Mouse (Mus musculus): ENCODE results near the gene Crtac1. TPM values are rescaled to one million over a fixed set of nuclear protein-coding genes. Genes with fewer than 3 reads are reported as not detected.
A peak's percentile ranks its signal among the peaks of the same experiment; 100 is the strongest.

Gene Crtac1
- total RNA-seq, 2 experiments from 2014 or later = 62.9 to 72.8 TPM

DNA sequence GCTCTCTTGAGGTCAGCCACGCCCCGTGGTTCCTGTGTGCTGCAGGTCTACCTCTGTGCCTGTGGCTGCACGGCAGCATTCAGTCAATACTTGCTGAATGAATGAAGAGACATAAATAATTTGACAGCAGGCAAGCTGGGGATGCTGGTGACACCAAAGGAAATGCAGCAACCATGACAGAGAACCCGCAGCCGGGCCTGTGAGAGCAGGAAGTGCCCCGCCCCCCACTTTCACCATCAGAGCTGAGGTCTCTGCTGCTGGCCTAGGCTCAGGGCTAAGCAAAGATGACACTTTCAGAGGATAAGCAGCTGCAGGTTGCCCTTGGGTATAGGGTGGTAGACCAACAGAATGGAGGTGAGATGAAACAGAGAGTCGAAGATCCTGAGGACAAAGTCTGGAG lies 125.4 kb downstream of the Crtac1 start:
- TF ChIP-seq CTCF (IDR thresholded peaks at IDR 0.05) = no peak
- intact Hi-C loops (cut with DNase I) = no loop called here
- H3K27ac ChIP-seq = no peak overlapping the region
- no peak for DNase-seq (ENCODE audit: extremely low spot score in 1 of 2, low spot score in 2 of 2)
- no peak overlapping the region for H3K4me3 ChIP-seq

DNA sequence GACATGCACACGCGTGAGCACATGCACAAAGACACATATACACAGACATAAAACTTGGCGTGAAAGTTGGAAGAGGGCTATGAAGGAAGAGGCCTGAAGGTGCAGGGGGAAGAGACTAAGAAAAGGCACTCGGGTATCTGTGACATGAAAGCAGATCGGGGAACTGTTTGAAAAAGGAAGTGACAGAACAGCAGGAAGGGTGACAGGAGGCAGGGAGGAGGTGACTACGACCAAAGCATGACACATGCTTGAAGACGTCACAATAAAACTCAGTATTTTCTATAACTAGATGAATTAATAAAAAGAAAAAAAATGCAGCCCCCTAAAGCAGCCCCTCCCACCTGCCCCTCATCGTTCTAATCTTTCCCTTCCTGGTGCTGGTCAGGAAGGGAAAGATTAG lies 125.8 kb downstream of the Crtac1 start:
- no peak for TF ChIP-seq CTCF (IDR thresholded peaks at IDR 0.05)
- no peak overlapping the region for H3K4me3 ChIP-seq
- intact Hi-C loops (cut with DNase I) = no loop called here
- no peak overlapping the region for H3K27ac ChIP-seq
- DNase-seq (ENCODE audit: extremely low spot score in 1 of 2, low spot score in 2 of 2) = no peak

DNA sequence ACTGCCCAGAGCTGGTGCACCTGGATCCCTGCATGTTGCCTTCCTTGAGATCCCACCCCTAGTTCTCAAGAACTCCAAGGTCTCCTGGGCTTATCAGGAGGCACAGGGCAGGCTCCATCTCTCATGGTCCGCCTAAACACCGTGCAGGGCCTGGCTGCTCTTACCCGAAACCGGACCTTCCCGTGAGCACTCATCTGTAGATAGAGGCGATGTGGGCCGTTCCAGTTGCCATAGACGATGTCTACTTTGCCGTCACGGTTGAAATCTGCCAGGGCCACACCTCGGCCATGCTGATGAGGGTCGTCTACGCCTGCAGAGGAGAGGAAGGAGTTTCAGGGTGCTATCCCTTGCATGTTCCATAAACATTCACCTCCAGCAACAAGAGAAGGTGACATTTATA lies 127.1 kb downstream of the Crtac1 start:
- Histone ChIP-seq H3K4me3 (no peak overlapping the region), H3K27ac (no peak overlapping the region)
- no peak for DNase-seq (ENCODE audit: extremely low spot score in 1 of 2, low spot score in 2 of 2)
- intact Hi-C loops (cut with DNase I) = no loop called here
- TF ChIP-seq CTCF (IDR thresholded peaks at IDR 0.05) = no peak

DNA sequence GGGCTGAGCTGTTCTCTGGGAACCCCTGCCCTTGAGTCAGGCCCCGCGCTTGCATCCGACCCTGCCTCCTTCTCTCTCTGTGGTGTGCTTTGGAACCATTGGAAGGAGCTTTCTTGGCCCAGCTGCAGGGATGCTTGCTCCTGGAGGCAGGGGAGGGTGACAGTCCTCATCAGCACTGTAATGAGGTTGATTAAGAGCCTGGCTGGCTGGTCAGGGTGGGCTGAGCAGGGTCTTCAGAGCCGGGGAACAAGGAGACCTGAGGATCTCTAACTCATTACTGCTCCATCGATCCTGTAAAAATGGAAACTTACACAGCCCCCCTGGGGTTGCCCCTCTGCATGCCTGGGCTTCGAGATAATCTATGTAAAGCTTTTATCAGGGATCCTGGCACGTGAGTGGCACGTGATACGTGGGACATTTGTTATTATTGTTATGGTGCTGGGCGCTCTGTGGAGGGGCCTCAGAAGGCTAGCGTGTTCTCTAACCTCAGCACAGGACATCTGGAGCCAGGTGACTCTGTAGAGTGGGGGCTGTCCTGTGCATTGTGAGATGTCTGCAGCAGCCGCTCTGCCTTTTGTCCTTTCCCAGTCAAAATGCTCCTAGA lies 128.3 kb downstream of the Crtac1 start:
- TF ChIP-seq CTCF (IDR thresholded peaks at IDR 0.05) = no peak
- H3K27ac ChIP-seq = no peak overlapping the region
- intact Hi-C loops (cut with DNase I) = no loop called here
- no peak overlapping the region for H3K4me3 ChIP-seq
- no peak for DNase-seq (ENCODE audit: extremely low spot score in 1 of 2, low spot score in 2 of 2)

DNA sequence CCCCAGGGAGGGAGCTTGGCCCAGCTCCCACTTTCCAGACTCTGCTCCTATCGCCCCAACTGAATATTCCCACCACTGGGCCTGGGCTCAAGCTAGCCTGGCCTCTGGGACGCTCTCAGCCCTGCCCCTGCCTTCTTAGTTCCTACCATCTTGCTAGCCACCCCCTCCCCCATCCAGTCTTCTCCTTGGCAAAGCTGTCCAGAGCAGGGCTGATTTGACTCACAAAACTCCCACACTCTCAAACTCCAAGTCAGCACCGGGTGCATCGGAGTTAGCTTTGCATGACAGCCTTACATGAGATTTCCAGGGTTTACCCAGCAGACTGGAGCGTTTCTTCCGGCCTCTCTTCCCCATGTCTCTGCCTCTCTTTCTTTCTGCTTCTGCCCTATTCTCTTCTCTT lies 138.4 kb downstream of the Crtac1 start:
- Histone ChIP-seq H3K27ac (0 out of 2 replicates have a peak overlapping the region, but pooled peaks have one; percentile 13), H3K4me3 (no peak overlapping the region)
- TF ChIP-seq CTCF (IDR thresholded peaks at IDR 0.05) = no peak
- DNase-seq (ENCODE audit: extremely low spot score in 1 of 2, low spot score in 2 of 2) = no peak
- intact Hi-C loops (cut with DNase I) = no loop called here

DNA sequence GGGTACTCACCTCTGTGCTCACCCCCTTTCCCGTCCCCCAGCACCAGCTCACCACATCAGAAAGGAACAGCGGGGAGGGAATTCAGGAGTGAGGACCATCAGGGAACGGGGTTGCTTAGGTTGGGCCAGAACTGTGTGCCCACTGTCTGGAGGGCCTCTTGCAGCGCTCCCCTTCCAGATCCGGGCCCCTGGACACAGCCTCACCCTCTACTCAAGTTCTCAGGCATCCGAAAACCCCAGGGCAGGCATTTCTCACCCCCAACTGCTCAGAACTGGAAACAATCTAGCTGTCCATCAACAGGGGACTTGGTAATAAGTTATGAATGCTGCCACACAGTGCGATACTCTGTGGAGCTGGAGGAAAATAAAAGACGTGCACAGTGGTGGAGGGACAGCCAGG lies 139.5 kb downstream of the Crtac1 start:
- Histone ChIP-seq H3K27ac (peak overlapping the region; percentile 71; the same call in 1 of the 2 replicates), H3K4me3 (no peak overlapping the region)
- no peak for DNase-seq (ENCODE audit: extremely low spot score in 1 of 2, low spot score in 2 of 2)
- intact Hi-C loops (cut with DNase I) = no loop called here
- no peak for TF ChIP-seq CTCF (IDR thresholded peaks at IDR 0.05)

DNA sequence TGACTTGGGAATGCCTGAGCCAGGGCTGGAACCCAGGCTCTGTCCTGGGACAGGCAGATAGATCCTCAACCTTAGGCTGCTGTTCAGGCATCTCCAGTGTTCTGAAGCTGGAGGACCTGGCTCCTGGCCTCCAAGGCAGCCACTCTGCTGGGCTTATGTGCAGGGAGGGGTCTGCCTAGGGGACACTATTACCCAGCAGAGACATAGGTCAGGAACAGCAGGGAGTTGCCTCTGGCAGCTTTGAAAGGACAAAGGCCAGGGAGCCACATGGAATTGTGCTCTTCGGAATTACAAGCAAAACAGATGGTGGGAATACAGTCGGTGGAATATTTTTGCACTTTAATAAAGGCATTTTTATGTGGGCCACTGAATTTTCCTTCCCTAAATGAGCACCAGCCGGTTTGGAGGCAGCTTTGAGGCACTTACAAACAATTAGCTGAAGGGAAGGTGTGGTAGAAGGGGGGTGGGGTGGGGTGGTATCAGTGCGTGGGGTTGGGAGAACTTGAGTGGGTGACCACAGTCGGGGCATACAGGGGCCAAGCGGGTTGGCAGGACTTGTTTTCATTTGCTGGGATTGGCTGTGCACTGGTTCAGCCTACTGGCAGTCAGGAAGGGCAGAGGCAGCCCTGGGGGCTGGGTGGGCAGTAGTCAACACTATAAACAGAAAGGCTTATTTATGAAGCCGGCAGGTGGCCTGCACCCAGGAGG lies 140.5 kb downstream of the Crtac1 start:
- no peak for DNase-seq (ENCODE audit: extremely low spot score in 1 of 2, low spot score in 2 of 2)
- TF ChIP-seq CTCF (IDR thresholded peaks at IDR 0.05) = no peak
- intact Hi-C loops (cut with DNase I) = loop anchor here (2.0 kb wide), 1 partner anchor 34 kb away; no protein-coding TSS in a partner anchor
- Histone ChIP-seq H3K4me3 (no peak overlapping the region), H3K27ac (peak overlapping the region; percentile 73)

DNA sequence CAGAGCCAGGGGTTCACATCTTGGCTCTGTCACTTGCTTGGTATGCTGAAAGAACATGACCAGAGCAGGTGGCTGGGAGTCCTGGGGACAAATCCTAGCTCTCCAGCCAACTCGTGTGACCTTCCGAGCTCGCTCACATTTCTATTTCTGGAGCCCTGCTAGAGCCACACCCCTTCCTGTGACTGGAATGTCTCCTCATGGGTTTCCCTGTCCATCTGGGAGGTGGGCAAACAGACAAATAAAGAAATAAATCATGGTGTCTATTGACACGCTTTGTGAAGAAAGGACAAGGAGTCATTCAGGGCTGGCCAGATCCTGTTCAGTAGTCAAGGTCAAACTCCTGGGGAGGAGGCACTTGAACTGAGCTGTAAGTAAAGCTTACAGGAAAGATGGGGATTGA lies 143.2 kb downstream of the Crtac1 start:
- H3K27ac ChIP-seq = no peak overlapping the region
- TF ChIP-seq CTCF (IDR thresholded peaks at IDR 0.05) = no peak
- DNase-seq (ENCODE audit: extremely low spot score in 1 of 2, low spot score in 2 of 2) = no peak
- no peak overlapping the region for H3K4me3 ChIP-seq
- intact Hi-C loops (cut with DNase I) = no loop called here

DNA sequence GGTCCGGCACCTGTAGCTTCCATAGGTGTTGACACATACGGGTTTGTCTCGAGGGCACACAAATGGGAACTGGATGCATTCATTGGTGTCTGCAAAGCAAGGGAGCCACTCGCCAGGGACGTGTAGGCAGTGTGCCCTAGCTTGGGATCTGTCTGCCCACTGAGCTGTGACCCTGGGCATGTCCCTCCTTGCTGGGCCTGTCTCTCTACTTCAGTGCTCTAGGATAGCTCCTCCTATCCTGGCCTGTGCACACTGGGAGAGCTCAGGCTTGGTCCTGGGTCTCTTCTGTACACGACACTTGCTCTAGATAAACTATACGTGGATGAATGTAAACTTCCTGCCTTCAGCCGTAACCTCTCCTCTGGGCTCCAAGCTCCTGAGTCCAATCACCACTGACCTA lies 147.4 kb downstream of the Crtac1 start:
- TF ChIP-seq CTCF (IDR thresholded peaks at IDR 0.05) = no peak
- no peak for DNase-seq (ENCODE audit: extremely low spot score in 1 of 2, low spot score in 2 of 2)
- Histone ChIP-seq H3K27ac (no peak overlapping the region), H3K4me3 (no peak overlapping the region)
- intact Hi-C loops (cut with DNase I) = no loop called here

DNA sequence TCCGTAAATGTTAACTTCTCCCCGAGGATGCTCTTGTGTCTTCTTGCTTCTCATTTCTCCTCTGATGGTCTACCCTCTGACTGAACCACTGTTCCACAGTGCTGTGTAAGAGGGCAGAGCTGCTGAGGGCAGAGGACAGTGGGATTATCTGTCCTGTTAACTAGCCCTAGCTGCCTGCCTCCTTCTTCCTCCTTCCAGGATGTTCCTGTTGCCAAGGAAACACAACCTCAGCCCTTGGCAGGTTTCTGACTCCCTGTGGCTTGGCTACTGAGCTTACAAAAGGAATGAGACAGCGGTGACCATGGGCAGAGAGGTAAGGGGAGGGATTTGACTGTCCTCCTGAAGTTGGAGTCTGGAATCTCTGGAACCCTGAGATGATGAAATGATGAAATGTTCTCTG lies 152.0 kb downstream of the Crtac1 start:
- TF ChIP-seq CTCF (IDR thresholded peaks at IDR 0.05) = no peak
- DNase-seq (ENCODE audit: extremely low spot score in 1 of 2, low spot score in 2 of 2) = no peak
- intact Hi-C loops (cut with DNase I) = no loop called here
- H3K27ac ChIP-seq = no peak overlapping the region
- no peak overlapping the region for H3K4me3 ChIP-seq

DNA sequence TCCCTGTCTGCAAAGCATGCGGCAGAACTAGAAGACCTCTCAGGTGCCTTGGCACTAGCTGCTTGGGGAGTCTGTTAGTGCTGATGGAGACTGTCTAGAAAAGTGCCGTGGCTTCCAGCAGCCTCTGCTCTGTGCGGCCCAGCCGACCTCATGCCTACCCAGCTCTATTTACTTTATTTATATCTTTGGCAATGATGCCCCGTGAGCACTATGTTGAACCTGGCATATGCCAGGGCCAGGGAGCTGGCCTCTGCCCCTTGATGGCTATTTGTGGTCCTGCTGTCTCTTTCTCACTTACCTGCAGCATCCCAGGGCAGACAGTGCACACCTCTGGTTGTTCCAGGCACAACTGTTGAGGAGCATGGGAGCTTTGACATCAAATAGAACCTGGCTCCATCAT lies 153.1 kb downstream of the Crtac1 start:
- no peak overlapping the region for H3K27ac ChIP-seq
- no peak for DNase-seq (ENCODE audit: extremely low spot score in 1 of 2, low spot score in 2 of 2)
- no peak for TF ChIP-seq CTCF (IDR thresholded peaks at IDR 0.05)
- no peak overlapping the region for H3K4me3 ChIP-seq
- intact Hi-C loops (cut with DNase I) = no loop called here

DNA sequence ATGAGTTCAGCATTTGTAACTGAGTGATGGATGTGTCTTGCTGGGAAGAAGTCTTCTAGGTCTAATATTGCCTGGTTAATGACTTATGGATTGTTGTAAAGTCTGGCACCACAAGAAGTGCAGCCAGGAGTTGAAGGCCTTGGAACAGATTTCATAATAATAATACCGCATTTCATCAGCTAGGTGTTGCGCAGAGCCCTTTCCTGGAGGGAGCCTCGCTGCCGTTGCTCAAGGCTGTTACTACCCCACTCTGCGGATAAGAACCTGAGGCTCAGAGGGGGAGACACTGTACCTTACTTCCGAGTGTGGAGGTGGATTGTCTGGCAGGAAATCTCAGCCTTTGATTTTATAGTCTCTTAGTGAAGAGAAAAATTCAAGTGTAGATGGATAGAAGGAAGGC lies 154.3 kb downstream of the Crtac1 start:
- intact Hi-C loops (cut with DNase I) = no loop called here
- TF ChIP-seq CTCF (IDR thresholded peaks at IDR 0.05) = no peak
- H3K27ac ChIP-seq = no peak overlapping the region
- H3K4me3 ChIP-seq = no peak overlapping the region
- DNase-seq (ENCODE audit: extremely low spot score in 1 of 2, low spot score in 2 of 2) = no peak
